Mouse (Mus musculus): ENCODE data around the gene Slc22a18.

The Slc22a18 gene

GRCm38 (mm10) chr7:143463865-143464415, 9.6 kb upstream of the Slc22a18 start:
- peak; percentile 77 for DNase-seq

DNA sequence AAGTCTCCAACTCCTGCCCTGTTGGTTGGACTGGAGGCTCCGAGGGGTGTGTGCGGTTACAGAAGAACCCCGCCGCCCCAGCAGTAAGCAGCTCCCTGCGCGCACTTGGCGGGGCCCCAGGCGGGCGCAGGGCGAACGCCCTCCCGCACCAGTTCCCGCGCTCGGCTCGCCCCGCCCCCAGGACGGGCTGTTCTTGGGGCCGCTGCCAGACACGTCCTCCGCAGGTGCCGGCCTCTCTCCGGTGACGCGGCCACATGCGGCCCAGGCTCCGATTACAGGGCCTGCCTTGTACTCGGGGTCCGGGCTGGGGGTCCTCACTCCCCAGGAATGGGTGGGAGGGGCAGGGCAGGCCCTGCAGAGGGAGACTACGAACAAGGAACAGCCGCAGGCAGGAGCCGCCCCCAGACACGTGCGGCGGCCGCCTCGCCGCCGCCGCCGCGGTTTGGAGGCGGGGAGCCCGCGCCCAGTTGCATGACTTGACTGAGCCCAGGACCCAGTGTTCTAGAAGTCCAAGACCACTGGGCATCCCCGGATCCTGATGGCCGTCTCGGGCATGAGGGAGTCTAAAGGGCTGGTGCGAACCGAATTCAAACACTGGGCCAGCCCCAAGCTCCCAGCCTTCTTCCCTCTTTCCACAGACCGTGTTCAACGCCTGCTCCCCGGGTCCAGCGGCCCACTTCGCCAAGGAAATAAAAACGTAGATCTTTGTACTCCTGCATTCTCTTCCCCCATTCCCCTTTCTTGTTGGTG, 8.6 kb upstream of the Slc22a18 start:
- DNase-seq = peak; percentile 63

DNA sequence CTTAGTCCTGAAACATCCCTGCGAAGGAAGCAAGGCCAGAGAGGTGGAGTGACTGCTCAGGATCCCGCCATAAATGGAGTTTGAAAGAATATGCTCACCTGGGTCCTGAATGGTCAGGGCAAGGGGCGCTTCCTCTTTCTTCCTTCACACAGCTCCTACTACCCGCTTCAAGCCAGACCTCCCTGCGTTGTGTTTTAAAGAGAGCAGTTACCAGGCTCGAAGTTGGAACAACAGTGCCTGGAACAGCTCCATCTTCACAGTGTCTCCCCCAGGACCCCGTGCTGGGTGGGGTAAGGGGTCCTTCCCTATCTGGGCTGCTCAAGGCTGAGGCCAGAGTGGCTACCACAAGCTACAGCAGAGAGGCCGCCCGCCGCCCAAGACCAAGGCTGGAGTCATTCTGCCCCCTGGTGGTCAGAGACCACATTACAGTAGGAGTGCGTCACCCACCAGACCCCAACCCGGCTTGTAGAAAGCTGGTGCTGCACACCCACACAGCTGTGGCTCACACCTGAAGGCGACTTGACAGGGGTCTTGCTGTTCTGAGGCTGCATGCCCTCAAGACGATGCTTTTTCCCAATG, 7.3 kb upstream of the Slc22a18 start:
- DNase-seq = peak; percentile 84

- DNase-seq = no peak
Measured at GRCm38 (mm10) chr7:143467714-143468113, 5.8 kb upstream of the Slc22a18 start.

DNA sequence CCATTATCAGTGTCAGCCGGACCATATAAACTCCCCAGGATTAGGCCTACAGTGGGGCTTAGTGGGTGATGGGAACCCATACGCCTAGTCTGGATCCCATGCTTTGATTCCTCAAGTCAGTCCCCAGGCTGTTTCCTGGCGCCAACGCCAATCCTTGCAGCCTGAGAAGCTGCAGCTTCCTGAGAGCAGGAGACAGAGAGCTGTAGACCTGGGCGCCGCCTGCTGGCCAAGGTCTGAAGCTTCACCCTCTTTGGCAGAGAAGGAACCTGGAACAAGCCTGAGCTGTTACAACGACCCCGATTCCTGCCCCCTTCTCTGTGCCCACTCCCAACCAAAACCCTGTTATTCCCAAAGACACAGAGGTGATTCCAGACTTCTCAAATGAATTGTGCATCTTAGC, 3.6 kb upstream of the Slc22a18 start:
- DNase-seq = peak; percentile 78

DNA sequence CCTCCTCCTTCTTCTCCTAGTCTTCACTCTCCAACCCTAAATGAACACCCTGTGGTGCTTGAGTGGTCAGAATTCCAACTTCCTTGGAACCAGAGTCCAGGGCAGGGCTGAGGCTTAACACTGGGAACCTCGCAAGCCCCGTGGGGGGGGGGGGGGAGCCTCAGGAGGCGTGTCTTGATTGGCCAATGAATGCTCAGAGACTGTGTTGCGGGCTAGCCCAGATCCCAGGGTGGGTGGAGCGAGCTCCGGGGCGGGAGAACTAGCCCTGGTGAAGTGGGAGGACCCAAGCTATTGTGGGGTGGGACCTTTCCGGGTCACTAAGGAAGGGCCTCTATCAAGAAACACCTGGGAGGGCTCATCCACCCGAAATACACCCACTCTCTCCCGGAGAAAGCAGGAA, 1.3 kb downstream of the Slc22a18 start:
- DNase-seq = no peak

DNA sequence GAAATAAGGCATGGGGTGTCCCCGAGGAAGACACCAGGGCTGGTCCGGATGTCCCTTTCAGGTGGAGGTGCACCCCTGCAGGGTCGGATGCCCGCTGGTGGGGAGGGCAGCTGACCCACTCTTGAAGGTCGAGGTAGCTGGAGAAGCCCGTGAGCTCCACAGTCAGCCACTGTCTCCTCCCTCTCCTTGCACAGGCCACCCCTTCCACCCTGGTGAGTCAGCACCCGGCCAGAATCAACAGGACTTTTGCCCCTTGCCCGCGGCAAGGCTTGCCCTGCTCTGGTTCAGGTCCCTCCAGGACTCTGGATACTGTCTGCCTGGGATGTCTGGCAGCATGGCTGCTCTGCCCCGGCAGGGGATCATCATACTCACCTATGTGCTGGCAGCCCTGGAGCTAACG, 2.3 kb downstream of the Slc22a18 start:
- no peak for DNase-seq

- no peak for DNase-seq
Measured at GRCm38 (mm10) chr7:143476702-143477335, 3.3 kb downstream of the Slc22a18 start.

DNA sequence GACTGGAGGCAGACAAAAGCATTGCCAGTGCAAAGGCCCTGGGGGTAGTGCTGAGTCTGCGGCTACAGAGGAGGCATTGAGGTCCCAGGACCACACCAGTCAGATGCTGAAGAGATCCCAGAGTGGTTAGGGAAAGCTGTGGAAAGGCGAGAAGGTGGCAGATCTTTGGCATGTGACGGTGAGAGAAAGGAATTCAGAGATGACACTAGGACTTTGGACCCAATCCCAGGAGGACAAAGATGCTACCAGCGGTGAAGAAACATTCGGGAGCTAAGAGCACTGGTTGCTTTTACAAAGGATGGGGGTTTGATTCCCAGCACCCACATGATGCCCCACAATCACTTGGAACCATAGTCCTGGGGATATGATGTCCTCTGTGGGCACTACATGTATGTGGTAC, 4.3 kb downstream of the Slc22a18 start:
- DNase-seq = no peak

DNA sequence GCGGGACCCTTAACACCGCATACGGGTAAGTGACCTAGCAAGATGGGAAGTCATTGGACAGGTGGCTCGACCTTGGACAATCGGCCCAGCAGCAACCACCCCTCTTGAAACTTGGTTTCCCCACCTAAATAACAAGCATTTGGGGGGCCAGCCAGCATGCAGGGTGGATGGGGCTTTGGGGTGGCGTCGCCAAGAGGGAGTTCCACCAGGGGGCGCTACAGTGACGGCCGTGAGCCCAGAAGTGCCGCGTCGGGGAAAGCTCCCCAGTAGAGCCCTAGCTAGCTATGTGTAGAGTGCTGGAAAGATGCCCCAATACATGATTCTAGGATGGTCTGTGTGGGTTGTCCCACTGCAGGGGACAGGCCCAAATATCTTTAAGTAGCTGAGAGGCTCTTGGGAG, 7.0 kb downstream of the Slc22a18 start:
- DNase-seq = peak; percentile 74

GRCm38 (mm10) chr7:143481806-143482387, 8.4 kb downstream of the Slc22a18 start:
- DNase-seq = no peak

GRCm38 (mm10) chr7:143482541-143482940, 9.0 kb downstream of the Slc22a18 start:
- no peak for DNase-seq

- no peak for DNase-seq
Measured at GRCm38 (mm10) chr7:143489735-143490134, 16.2 kb downstream of the Slc22a18 start.

GRCm38 (mm10) chr7:143493616-143494126, 20.1 kb downstream of the Slc22a18 start:
- DNase-seq = no peak

- no peak for DNase-seq
Measured at GRCm38 (mm10) chr7:143495104-143495961, 21.8 kb downstream of the Slc22a18 start.

DNA sequence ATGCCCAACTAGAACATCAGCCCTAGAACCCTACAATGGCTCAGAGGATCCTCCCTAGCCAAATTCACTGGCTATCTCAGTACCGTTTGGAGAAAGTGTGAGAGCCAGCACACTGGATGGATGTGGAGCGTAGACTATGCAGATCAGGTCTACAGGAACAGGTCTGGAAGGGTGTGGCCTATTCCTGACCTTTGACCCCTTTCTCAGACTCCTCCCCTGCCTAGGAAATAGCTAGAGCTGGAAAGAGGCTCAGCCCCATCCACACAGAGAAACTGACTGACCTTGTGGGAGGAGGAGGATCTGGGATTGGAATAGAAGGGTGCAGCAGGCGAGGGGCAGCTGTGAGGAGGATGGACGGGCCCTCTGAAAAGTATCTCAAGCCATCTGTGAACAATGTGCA, 25.0 kb downstream of the Slc22a18 start:
- no peak for DNase-seq

- DNase-seq = no peak
Measured at GRCm38 (mm10) chr7:143500912-143501311, 27.4 kb downstream of the Slc22a18 start.

GRCm38 (mm10) chr7:143501643-143502417, 28.3 kb downstream of the Slc22a18 start:
- DNase-seq = peak; percentile 16

GRCm38 (mm10) chr7:143502418-143503200, 29.1 kb downstream of the Slc22a18 start, which contains the start of gene Phlda2:
Gene Phlda2, minus strand, starts transcription at chr7:143503150.
- peak; percentile 13 for DNase-seq

- no peak for DNase-seq
Measured at GRCm38 (mm10) chr7:143503926-143504325, 30.4 kb downstream of the Slc22a18 start.

DNA sequence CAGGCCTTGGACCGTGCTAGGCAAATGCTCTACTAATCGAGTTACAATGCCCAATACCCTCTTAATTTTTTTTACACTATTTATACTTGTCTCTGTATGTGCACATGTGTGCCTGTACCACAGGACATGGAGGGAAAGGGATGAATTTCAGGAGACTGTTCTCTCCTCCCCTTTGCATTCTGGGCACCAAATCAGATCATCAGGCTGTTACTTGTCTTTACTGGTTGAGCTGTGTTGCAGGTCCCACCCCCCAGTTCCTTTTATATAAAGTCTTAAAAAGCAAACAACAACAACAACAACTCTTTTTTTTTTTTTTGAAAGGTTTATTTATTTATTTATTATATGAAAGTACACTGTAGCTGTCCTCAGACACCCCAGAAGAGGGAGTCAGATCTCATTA, 31.9 kb downstream of the Slc22a18 start:
- no peak for DNase-seq

Data from thymus, postnatal 14 days (tissue).